Mouse (Mus musculus): ENCODE results near the gene Fat1. TPM values are rescaled to one million over a fixed set of nuclear protein-coding genes. Genes with fewer than 3 reads are reported as not detected.
"Not testable (repeated sequence)": the region's sequence is repeated elsewhere in the genome, so short reads cannot be mapped to it uniquely, and the experiment has no call there.

The Fat1 gene
- polyA plus RNA-seq, 1 experiment: 54.0 TPM

GRCm38 (mm10) chr8:45062311-45062710, 127.1 kb downstream of the Fat1 start:
- Histone ChIP-seq H3K27me3 (ENCODE audit: control insufficient read depth, insufficient read depth, low read length) (no peaks in the 10 kb centered on the region), H3K36me3 (ENCODE audit: control insufficient read depth, insufficient read depth, low read length) (no peaks in the 10 kb centered on the region), H3K27ac (ENCODE audit: insufficient read depth, low read depth, low read length) (no peak overlapping the region), H3K4me3 (ENCODE audit: low read depth, low read length) (no peak overlapping the region), H3K4me1 (ENCODE audit: control insufficient read depth, insufficient read depth, insufficient read length, low read length) (no peaks in the 10 kb centered on the region; the same call in 1 of the 2 replicates)
- TF ChIP-seq POLR2A (IDR thresholded peaks at IDR 0.05; ENCODE audit: low read depth, low read length): no peak
- TF ChIP-seq CTCF (IDR thresholded peaks at IDR 0.05; ENCODE audit: extremely low read depth, insufficient read length, insufficient replicate concordance, low read depth, low read length): no peak
- WGBS: 94% methylated on average over 11 of the region's 11 CpGs

- WGBS: 27% methylated on average over 25 of the region's 25 CpGs
- Histone ChIP-seq H3K27me3 (ENCODE audit: control insufficient read depth, insufficient read depth, low read length) (no peaks in the 10 kb centered on the region), H3K4me3 (ENCODE audit: low read depth, low read length) (peak overlapping the region; percentile 33), H3K4me1 (ENCODE audit: control insufficient read depth, insufficient read depth, insufficient read length, low read length) (no peaks in the 10 kb centered on the region; the same call in 1 of the 2 replicates), H3K36me3 (ENCODE audit: control insufficient read depth, insufficient read depth, low read length) (no peaks in the 10 kb centered on the region), H3K27ac (ENCODE audit: insufficient read depth, low read depth, low read length) (0 out of 2 replicates have a peak overlapping the region, but pooled peaks have one; percentile 5)
- TF ChIP-seq CTCF (IDR thresholded peaks at IDR 0.05; ENCODE audit: extremely low read depth, insufficient read length, insufficient replicate concordance, low read depth, low read length): no peak
- TF ChIP-seq POLR2A (IDR thresholded peaks at IDR 0.05; ENCODE audit: low read depth, low read length): no peak
Observed at GRCm38 (mm10) chr8:45062982-45063924, 128.0 kb downstream of the Fat1 start.

- H3K4me1 ChIP-seq (ENCODE audit: control insufficient read depth, insufficient read depth, insufficient read length, low read length): peaks cover 4% of the 10 kb centered on the region
- no peak overlapping the region for H3K27ac ChIP-seq (ENCODE audit: insufficient read depth, low read depth, low read length)
- TF ChIP-seq CTCF (IDR thresholded peaks at IDR 0.05; ENCODE audit: extremely low read depth, insufficient read length, insufficient replicate concordance, low read depth, low read length) (no peak), POLR2A (IDR thresholded peaks at IDR 0.05; ENCODE audit: low read depth, low read length) (no peak)
- no peak overlapping the region for H3K4me3 ChIP-seq (ENCODE audit: low read depth, low read length)
- H3K27me3 ChIP-seq (ENCODE audit: control insufficient read depth, insufficient read depth, low read length): no peaks in the 10 kb centered on the region
- WGBS: 58% methylated on average over 8 of the region's 8 CpGs
- no peaks in the 10 kb centered on the region for H3K36me3 ChIP-seq (ENCODE audit: control insufficient read depth, insufficient read depth, low read length)
Observed at GRCm38 (mm10) chr8:45064197-45064869, 129.1 kb downstream of the Fat1 start.

GRCm38 (mm10) chr8:45065391-45065790, 130.1 kb downstream of the Fat1 start:
- not testable (repeated sequence) for H3K4me1 ChIP-seq (ENCODE audit: control insufficient read depth, insufficient read depth, insufficient read length, low read length); H3K27ac ChIP-seq (ENCODE audit: insufficient read depth, low read depth, low read length); H3K4me3 ChIP-seq (ENCODE audit: low read depth, low read length); H3K36me3 ChIP-seq (ENCODE audit: control insufficient read depth, insufficient read depth, low read length); H3K27me3 ChIP-seq (ENCODE audit: control insufficient read depth, insufficient read depth, low read length)
- 74% methylated on average over 1 of the region's 1 CpGs for WGBS

- 8% methylated on average over 29 of the region's 29 CpGs for WGBS
- no peak within 1 kb of the TSS for H3K27ac ChIP-seq (ENCODE audit: insufficient read depth, low read depth, low read length)
- no peaks in the 10 kb centered on the region for H3K27me3 ChIP-seq (ENCODE audit: control insufficient read depth, insufficient read depth, low read length)
- peaks cover 4% of the 10 kb centered on the region; the same call in 1 of the 2 replicates for H3K4me1 ChIP-seq (ENCODE audit: control insufficient read depth, insufficient read depth, insufficient read length, low read length)
- H3K4me3 ChIP-seq (ENCODE audit: low read depth, low read length): peak within 1 kb of the TSS; percentile 15
- no peaks in the 10 kb centered on the region for H3K36me3 ChIP-seq (ENCODE audit: control insufficient read depth, insufficient read depth, low read length)
- TF ChIP-seq POLR2A (IDR thresholded peaks at IDR 0.05; ENCODE audit: low read depth, low read length) (no peak), CTCF (IDR thresholded peaks at IDR 0.05; ENCODE audit: extremely low read depth, insufficient read length, insufficient replicate concordance, low read depth, low read length) (peak; percentile 92)
Observed at GRCm38 (mm10) chr8:45068759-45069386, 133.6 kb downstream of the Fat1 start, which contains the start of gene Mtnr1a. TSS of gene Mtnr1a (plus strand) at chr8:45069137.

GRCm38 (mm10) chr8:45070949-45071348, 135.7 kb downstream of the Fat1 start:
- peaks cover 4% of the 10 kb centered on the region; the same call in 1 of the 2 replicates for H3K4me1 ChIP-seq (ENCODE audit: control insufficient read depth, insufficient read depth, insufficient read length, low read length)
- TF ChIP-seq POLR2A (IDR thresholded peaks at IDR 0.05; ENCODE audit: low read depth, low read length) (no peak), CTCF (IDR thresholded peaks at IDR 0.05; ENCODE audit: extremely low read depth, insufficient read length, insufficient replicate concordance, low read depth, low read length) (no peak)
- 73% methylated on average over 8 of the region's 8 CpGs for WGBS
- H3K27ac ChIP-seq (ENCODE audit: insufficient read depth, low read depth, low read length): no peak overlapping the region
- no peaks in the 10 kb centered on the region for H3K27me3 ChIP-seq (ENCODE audit: control insufficient read depth, insufficient read depth, low read length)
- no peak overlapping the region for H3K4me3 ChIP-seq (ENCODE audit: low read depth, low read length)
- no peaks in the 10 kb centered on the region for H3K36me3 ChIP-seq (ENCODE audit: control insufficient read depth, insufficient read depth, low read length)

Measured in small intestine, adult 2 months (tissue).